Mouse (Mus musculus) stomach, postnatal 0 days (tissue): ENCODE results near the gene Npy.

Experiments used
- CTCF ChIP-seq: IDR thresholded peaks from 2 replicates; pipeline ENCODE4 v1.5.1; 2016; ENCODE audit warnings: antibody characterized with exemption, low read depth, mild to moderate bottlenecking, moderate library complexity
- EP300 ChIP-seq: optimal IDR thresholded peaks from 2 replicates; pipeline ENCODE3; 2016; ENCODE audit warnings: antibody characterized with exemption

- TF ChIP-seq CTCF (no peak), EP300 (no peak)
Measured at GRCm38 (mm10) chr6:49817183-49817582, 5.3 kb upstream of the Npy start.
